Mouse (Mus musculus): ENCODE measurements around the gene BC034090.

DNA sequence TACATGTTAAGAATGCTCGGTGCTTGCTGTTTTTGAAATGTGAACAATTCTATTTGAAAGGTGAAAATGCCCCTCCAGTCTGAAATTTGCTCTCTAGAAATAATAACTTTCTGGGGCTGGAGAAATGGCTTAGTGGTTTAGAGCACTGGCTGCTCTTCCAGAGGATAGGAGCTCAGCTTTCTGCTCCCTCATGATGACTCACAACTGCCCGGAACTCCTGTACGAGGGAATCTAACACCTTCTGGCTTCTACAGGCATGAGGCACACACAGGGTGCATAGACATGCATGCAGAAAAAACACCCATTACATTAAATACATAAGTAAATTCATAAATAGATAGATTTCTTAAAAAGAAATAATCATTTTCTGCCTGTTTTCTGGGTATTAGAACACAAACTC lies 60.1 kb downstream of the BC034090 start:
- TF ChIP-seq POLR2A (IDR thresholded peaks at IDR 0.05; ENCODE audit: borderline replicate concordance, low read depth, low read length): no peak
- no peak for TF ChIP-seq CTCF (IDR thresholded peaks at IDR 0.05; ENCODE audit: low read depth, low read length)

Data from bone marrow macrophage, adult 2 months (primary cell).